Mouse (Mus musculus): ENCODE results near the gene Cpne2. TPM values are rescaled to one million over a fixed set of nuclear protein-coding genes. Genes with fewer than 3 reads are reported as not detected.
A peak's percentile ranks its signal among the peaks of the same experiment; 100 is the strongest.

Gene Cpne2
- polyA plus RNA-seq (2015; fragmentation: Nextera tagmentation; extraction: Ambion mirVana), result 19.4 and 26.4 TPM in 2 replicates

GRCm38 (mm10) chr8:94532873-94533671, at the start of gene Cpne2:
Gene Cpne2, plus strand, starts transcription at chr8:94532990.
- under 1% methylated on average over 69 of the region's 81 CpGs for WGBS
- peak within 1 kb of the TSS; percentile 61 for H3K4me3 ChIP-seq
- peak within 1 kb of the TSS; percentile 60 for H3K9ac ChIP-seq
- ATAC-seq (ENCODE audit: low FRiP score, low read depth), result peak; percentile 82
- H3K4me1 ChIP-seq (replicated peaks), result peaks cover 52% of the 10 kb centered on the region
- H3K9me3 ChIP-seq, result no peaks in the 10 kb centered on the region
- H3K36me3 ChIP-seq, result no peaks in the 10 kb centered on the region
- peak within 1 kb of the TSS; percentile 98 for H3K4me2 ChIP-seq
- peak within 1 kb of the TSS; percentile 63 for H3K27ac ChIP-seq (replicated peaks)
- peaks cover 9% of the 10 kb centered on the region; the same call in 1 of the 2 replicates for H3K27me3 ChIP-seq

- WGBS, result 81% methylated on average over 3 of the region's 3 CpGs
- no peak overlapping the region for H3K9ac ChIP-seq
- no peak overlapping the region for H3K4me3 ChIP-seq
- H3K27me3 ChIP-seq, result peaks cover 3% of the 10 kb centered on the region; the same call in 1 of the 2 replicates
- no peaks in the 10 kb centered on the region for H3K36me3 ChIP-seq
- no peak for ATAC-seq (ENCODE audit: low FRiP score, low read depth)
- H3K9me3 ChIP-seq, result no peaks in the 10 kb centered on the region
- H3K4me1 ChIP-seq (replicated peaks), result no peaks in the 10 kb centered on the region
- H3K4me2 ChIP-seq, result no peak overlapping the region
- H3K27ac ChIP-seq (replicated peaks), result no peak overlapping the region
These were observed 47.5 kb upstream of the Cpne2 start for GRCm38 (mm10) chr8:94485288-94485687.

GRCm38 (mm10) chr8:94485882-94486281, 46.9 kb upstream of the Cpne2 start:
- Histone ChIP-seq H3K4me2 (no peak overlapping the region), H3K9me3 (no peaks in the 10 kb centered on the region), H3K27ac (replicated peaks) (no peak overlapping the region), H3K36me3 (no peaks in the 10 kb centered on the region), H3K4me3 (no peak overlapping the region), H3K27me3 (peaks cover 3% of the 10 kb centered on the region; the same call in 1 of the 2 replicates), H3K9ac (no peak overlapping the region), H3K4me1 (replicated peaks) (no peaks in the 10 kb centered on the region)
- WGBS, result 16% methylated on average over 2 of the region's 2 CpGs
- ATAC-seq (ENCODE audit: low FRiP score, low read depth), result no peak

DNA sequence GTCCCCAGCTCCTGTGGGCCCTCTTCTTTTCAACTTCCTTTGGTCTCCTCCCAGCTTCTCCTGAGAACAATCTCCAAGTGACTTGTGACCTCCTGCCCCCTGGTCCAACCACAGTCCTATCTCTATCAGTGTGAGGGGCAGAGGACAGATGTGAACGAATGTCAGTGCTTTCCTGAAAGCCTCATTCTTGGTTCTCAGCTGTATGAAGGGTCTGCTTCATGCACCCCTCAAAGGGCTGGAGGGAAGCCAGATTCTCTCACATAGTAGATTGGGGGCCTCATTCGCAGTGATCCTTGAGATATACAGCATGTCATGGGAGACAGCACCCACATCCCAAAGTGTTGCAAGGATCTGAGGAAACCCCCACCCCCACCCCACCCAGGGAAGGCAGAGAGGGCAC, 44.8 kb upstream of the Cpne2 start:
- WGBS, result 70% methylated on average over 2 of the region's 2 CpGs
- H3K9ac ChIP-seq, result no peak overlapping the region
- no peaks in the 10 kb centered on the region for H3K36me3 ChIP-seq
- no peaks in the 10 kb centered on the region for H3K27me3 ChIP-seq
- H3K27ac ChIP-seq (replicated peaks), result no peak overlapping the region
- no peaks in the 10 kb centered on the region for H3K9me3 ChIP-seq
- no peak overlapping the region for H3K4me2 ChIP-seq
- ATAC-seq (ENCODE audit: low FRiP score, low read depth), result no peak
- no peak overlapping the region for H3K4me3 ChIP-seq
- peaks cover 8% of the 10 kb centered on the region for H3K4me1 ChIP-seq (replicated peaks)

- H3K4me1 ChIP-seq (replicated peaks), result peaks cover 8% of the 10 kb centered on the region
- no peaks in the 10 kb centered on the region for H3K27me3 ChIP-seq
- no peak overlapping the region for H3K4me3 ChIP-seq
- H3K27ac ChIP-seq (replicated peaks), result no peak overlapping the region
- no peaks in the 10 kb centered on the region for H3K9me3 ChIP-seq
- H3K9ac ChIP-seq, result no peak overlapping the region
- WGBS, result 76% methylated on average over 4 of the region's 4 CpGs
- no peak overlapping the region for H3K4me2 ChIP-seq
- ATAC-seq (ENCODE audit: low FRiP score, low read depth), result no peak
- H3K36me3 ChIP-seq, result no peaks in the 10 kb centered on the region
These were observed 42.8 kb upstream of the Cpne2 start for GRCm38 (mm10) chr8:94489809-94490483.

DNA sequence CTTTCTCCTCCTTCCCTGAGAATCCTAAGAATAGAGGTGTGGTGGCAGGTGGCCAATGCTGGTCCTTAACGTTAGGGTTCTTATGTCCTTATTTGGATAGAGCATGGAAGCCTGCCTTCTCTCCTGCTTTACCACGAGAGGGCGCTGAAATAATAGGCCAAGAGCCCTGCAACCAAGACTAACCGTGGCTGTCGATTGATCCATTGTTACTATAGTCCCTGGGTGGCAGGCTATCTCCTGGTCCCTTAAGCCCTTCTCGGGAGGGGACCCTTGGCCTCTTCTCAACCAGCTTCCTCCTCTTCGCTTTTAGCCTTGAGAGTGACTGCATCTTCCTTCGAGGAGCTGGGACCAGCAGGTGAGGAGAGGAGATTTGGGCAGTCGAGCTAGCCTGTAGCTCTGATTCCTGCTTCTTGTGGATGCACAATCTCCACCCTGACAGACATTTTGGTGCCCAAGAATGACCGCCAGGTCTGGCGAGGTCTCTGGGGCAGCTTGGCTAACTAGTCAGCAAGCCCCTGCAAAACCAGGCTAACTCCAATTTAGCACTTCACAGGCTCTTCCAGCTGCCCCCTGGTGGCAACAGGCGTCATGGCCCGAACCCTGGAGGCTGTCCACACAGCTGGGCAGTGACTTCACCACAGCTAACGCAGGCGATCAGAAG, 40.6 kb upstream of the Cpne2 start:
- Histone ChIP-seq H3K27me3 (no peaks in the 10 kb centered on the region), H3K9ac (peak overlapping the region; percentile 32; the same call in 1 of the 2 replicates), H3K36me3 (no peaks in the 10 kb centered on the region), H3K9me3 (no peaks in the 10 kb centered on the region), H3K27ac (replicated peaks) (no peak overlapping the region), H3K4me2 (peak overlapping the region; percentile 58), H3K4me1 (replicated peaks) (peaks cover 8% of the 10 kb centered on the region), H3K4me3 (peak overlapping the region; percentile 23)
- whole genome bisulfite sequencing, result 6% methylated on average over 15 of the region's 15 CpGs
- peak; percentile 87 for ATAC-seq (ENCODE audit: low FRiP score, low read depth)

DNA sequence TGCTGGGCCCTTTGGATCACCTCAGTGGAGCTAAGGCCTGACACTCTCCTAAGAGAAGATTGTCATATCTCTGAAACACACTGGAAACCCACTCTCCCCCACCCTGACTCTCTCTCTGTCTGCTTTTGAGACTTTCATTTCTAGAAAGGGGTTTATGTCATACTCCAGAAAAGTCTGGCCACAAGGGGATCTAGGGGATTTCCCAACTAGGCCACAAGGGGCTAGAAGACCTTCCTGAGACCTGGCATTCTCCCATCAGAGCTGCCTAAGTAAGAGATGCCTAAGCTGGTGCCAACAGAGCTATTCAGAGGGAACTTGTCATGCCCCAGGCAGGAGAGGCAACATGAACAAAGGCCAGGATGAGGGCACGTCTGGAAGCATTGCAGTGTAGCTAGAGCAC, 39.5 kb upstream of the Cpne2 start:
- WGBS, result 40% methylated on average over 1 of the region's 1 CpGs
- H3K27me3 ChIP-seq, result no peaks in the 10 kb centered on the region

GRCm38 (mm10) chr8:94515430-94516208, 17.2 kb upstream of the Cpne2 start:
- no peak overlapping the region for H3K9ac ChIP-seq
- no peaks in the 10 kb centered on the region for H3K9me3 ChIP-seq
- H3K4me1 ChIP-seq (replicated peaks), result no peaks in the 10 kb centered on the region
- 58% methylated on average over 5 of the region's 5 CpGs for WGBS
- no peak overlapping the region for H3K27ac ChIP-seq (replicated peaks)
- no peak overlapping the region for H3K4me3 ChIP-seq
- H3K4me2 ChIP-seq, result no peak overlapping the region
- ATAC-seq (ENCODE audit: low FRiP score, low read depth), result no peak
- no peaks in the 10 kb centered on the region for H3K27me3 ChIP-seq
- H3K36me3 ChIP-seq, result no peaks in the 10 kb centered on the region

More for the DNA sequence above, 39.5 kb upstream of the Cpne2 start:
- Histone ChIP-seq H3K9me3 (no peaks in the 10 kb centered on the region), H3K4me2 (no peak overlapping the region), H3K9ac (no peak overlapping the region), H3K36me3 (no peaks in the 10 kb centered on the region), H3K27ac (replicated peaks) (no peak overlapping the region), H3K4me1 (replicated peaks) (peaks cover 8% of the 10 kb centered on the region), H3K4me3 (no peak overlapping the region)
- ATAC-seq (ENCODE audit: low FRiP score, low read depth), result no peak

GRCm38 (mm10) chr8:94516209-94516593, 16.6 kb upstream of the Cpne2 start:
- Histone ChIP-seq H3K27me3 (no peaks in the 10 kb centered on the region), H3K9me3 (no peaks in the 10 kb centered on the region), H3K4me2 (no peak overlapping the region), H3K27ac (replicated peaks) (no peak overlapping the region), H3K9ac (no peak overlapping the region), H3K36me3 (no peaks in the 10 kb centered on the region), H3K4me1 (replicated peaks) (no peaks in the 10 kb centered on the region), H3K4me3 (no peak overlapping the region)
- ATAC-seq (ENCODE audit: low FRiP score, low read depth), result no peak
- 27% methylated on average over 1 of the region's 1 CpGs for WGBS

DNA sequence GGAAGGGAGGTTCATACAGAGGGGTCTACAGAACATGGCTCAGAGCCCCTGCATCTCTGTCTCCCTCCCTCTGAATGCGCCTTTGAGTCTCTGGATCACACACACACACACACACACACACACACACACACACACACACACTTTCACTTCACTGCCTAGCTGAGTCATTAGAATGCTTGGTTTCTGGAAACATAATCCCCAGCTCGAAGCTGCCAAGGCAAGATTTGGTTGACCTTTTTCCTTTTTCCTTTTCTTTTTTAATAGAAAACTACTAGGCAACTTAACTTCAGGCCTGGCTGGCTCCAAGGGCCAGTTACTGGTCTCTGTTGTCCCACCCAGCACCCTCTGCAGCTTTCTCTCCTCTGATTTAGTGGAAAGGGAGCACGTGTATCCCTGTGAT, 16.0 kb upstream of the Cpne2 start:
- no peak for ATAC-seq (ENCODE audit: low FRiP score, low read depth)
- H3K4me2 ChIP-seq, result no peak overlapping the region
- WGBS, result 76% methylated on average over 3 of the region's 3 CpGs
- no peaks in the 10 kb centered on the region for H3K9me3 ChIP-seq
- no peaks in the 10 kb centered on the region for H3K4me1 ChIP-seq (replicated peaks)
- no peaks in the 10 kb centered on the region for H3K36me3 ChIP-seq
- H3K4me3 ChIP-seq, result no peak overlapping the region
- no peak overlapping the region for H3K9ac ChIP-seq
- no peak overlapping the region for H3K27ac ChIP-seq (replicated peaks)
- H3K27me3 ChIP-seq, result no peaks in the 10 kb centered on the region

DNA sequence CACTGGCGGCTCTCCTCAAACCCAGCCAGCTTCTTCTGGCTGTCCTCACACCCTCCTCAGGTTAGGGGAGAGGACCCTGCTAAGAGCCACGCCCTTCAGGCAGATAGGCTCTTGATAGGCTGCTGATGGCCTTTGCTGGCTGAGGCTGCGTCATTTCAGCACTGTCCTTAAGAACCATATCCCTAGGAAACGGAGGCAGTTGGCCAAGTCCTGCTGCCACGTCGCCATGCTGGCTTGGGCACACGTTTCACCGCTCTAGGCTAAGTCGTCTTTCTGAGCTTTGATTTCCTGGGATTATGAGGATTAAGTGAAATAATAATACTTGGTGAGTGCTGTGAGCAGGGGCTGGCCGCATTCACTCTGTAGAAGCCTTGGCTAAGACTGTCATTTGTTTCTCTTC, 14.5 kb upstream of the Cpne2 start:
- Histone ChIP-seq H3K4me3 (no peak overlapping the region), H3K4me2 (no peak overlapping the region), H3K4me1 (replicated peaks) (no peaks in the 10 kb centered on the region), H3K36me3 (no peaks in the 10 kb centered on the region), H3K27me3 (no peaks in the 10 kb centered on the region), H3K27ac (replicated peaks) (no peak overlapping the region), H3K9me3 (no peaks in the 10 kb centered on the region), H3K9ac (no peak overlapping the region)
- ATAC-seq (ENCODE audit: low FRiP score, low read depth), result no peak
- WGBS, result 74% methylated on average over 10 of the region's 10 CpGs
